Mouse (Mus musculus): ENCODE measurements at regions not wholly inside any gene's neighbourhood (a gene's known extent, or its start where the extent isn't known, plus 50 kb on each side); places are given as distances from the start of the nearest gene placed in this dataset.
A peak's percentile ranks its signal among the peaks of the same experiment; 100 is the strongest.
"Not testable (repeated sequence)": the region's sequence is repeated elsewhere in the genome, so short reads cannot be mapped to it uniquely, and the experiment has no call there.

DNA sequence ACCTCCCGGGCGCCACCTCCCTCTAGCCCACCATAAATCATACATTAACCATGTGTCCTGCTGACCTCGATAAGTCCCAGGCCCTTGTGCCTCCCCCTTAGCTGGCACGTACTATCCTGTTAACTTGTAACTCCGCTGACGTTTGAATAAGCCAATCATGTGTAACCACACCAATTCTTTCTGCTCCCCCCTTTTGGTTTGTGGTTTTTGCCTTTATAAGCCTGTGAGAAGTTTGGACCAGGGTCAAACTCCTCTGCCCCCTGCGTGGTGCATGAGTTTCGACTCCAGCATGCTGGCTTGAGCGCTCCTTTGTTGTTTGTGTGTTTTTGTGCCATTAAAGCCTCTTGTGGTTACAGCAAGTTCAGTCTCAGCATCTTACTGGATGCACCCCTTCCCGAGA, 138.4 kb upstream of the Samt2 start:
- not testable (repeated sequence) for H3K27ac ChIP-seq (ENCODE audit: poor library complexity, severe bottlenecking); H3K36me3 ChIP-seq; H3K4me3 ChIP-seq; H3K4me2 ChIP-seq; H3K9ac ChIP-seq; H3K4me1 ChIP-seq (replicated peaks); H3K27me3 ChIP-seq (replicated peaks); ATAC-seq (ENCODE audit: insufficient number of reproducible peaks, low FRiP score)
- peaks cover 10% of the 10 kb centered on the region for H3K9me3 ChIP-seq (replicated peaks)
- 78% methylated on average over 10 of the region's 10 CpGs for WGBS

DNA sequence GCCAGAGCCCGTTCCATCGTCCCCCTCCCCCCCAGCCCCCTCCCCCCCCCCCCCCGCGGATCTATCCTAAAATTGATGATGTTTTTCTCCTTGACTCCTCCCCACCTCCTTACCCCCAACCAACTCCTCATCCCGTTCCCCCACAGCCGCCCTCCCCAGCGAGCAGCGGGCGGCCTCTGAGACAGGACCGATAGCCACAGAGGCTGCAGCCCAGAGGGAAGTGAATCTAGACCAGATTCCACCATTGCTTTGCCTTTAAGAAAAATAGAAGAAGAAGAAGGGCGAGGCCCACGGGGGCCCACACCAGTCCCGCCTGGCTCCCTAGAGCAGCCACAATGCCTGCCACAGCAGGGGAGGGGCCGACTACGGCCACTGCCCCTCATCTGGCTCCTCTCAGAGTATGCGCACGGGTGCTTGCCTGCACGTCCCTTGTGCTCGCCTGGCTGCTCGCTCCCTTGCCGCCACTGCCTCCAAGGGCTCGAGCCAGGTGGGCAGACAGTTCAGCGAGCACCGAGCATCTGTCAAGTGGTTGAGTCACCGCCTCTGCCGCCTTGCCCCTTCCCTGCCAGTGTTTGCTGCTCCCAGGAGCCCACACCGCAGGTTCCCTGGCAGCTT, 134.6 kb upstream of the Samt2 start:
- Histone ChIP-seq H3K4me3 (peak overlapping the region; percentile 34), H3K9ac (peak overlapping the region; percentile 55; the same call in 1 of the 2 replicates), H3K4me2 (peak overlapping the region; percentile 61), H3K27ac (ENCODE audit: poor library complexity, severe bottlenecking) (no peak overlapping the region), H3K9me3 (replicated peaks) (peaks cover 18% of the 10 kb centered on the region), H3K36me3 (no peaks in the 10 kb centered on the region), H3K27me3 (replicated peaks) (no peaks in the 10 kb centered on the region), H3K4me1 (replicated peaks) (no peaks in the 10 kb centered on the region)
- ATAC-seq (ENCODE audit: insufficient number of reproducible peaks, low FRiP score): no peak; the same call in 1 of the 2 replicates
- 43% methylated on average over 18 of the region's 27 CpGs for WGBS

DNA sequence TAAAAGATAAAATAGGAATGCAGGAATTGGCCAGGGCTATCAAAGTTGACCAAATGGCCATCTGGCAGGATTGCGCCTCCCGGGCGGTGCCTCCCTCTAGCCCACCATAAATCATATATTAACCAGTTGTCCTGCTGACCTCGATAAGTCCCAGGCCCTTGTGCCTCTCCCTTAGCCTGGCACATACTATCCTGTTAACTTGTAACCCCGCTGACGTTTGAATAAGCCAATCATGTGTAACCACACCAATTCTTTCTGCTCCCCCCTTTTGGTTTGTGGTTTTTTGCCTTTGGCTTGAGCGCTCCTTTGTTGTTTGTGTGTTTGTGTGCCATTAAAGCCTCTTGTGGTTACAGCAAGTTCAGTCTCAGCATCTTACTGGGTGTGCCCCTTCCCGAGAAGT, 133.4 kb upstream of the Samt2 start:
- H3K9ac ChIP-seq; H3K27ac ChIP-seq (ENCODE audit: poor library complexity, severe bottlenecking); H3K4me2 ChIP-seq; H3K36me3 ChIP-seq; H3K4me3 ChIP-seq; H3K4me1 ChIP-seq (replicated peaks); ATAC-seq (ENCODE audit: insufficient number of reproducible peaks, low FRiP score); H3K27me3 ChIP-seq (replicated peaks): not testable (repeated sequence)
- H3K9me3 ChIP-seq (replicated peaks): peaks cover 18% of the 10 kb centered on the region
- WGBS: 88% methylated on average over 8 of the region's 8 CpGs

DNA sequence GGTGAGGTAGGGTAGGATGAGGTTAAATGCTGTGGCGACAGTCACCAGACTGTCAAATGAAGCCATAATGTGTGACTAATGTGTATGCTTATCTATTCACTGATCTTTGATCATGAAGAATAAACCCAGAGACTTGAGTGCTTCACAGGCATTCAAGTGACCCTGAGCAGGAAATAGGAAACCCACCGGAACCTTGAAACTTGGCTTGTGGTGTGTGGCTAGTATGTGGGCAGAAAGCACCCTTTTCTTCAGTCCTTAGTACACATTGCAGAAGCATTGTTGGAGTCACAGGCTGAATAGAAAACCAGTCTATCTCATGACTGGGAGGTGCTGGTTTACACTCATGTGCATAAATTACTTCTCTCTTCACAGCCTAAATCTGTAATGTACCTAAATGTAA, 91.4 kb upstream of the Samt2 start:
- H3K4me3 ChIP-seq, H3K4me2 ChIP-seq: not testable (repeated sequence)
- 70% methylated on average over 1 of the region's 2 CpGs for WGBS

More for the DNA sequence above, 91.4 kb upstream of the Samt2 start:
- not testable (repeated sequence) for ATAC-seq (ENCODE audit: insufficient number of reproducible peaks, low FRiP score); H3K9ac ChIP-seq; H3K4me1 ChIP-seq (replicated peaks); H3K27ac ChIP-seq (ENCODE audit: poor library complexity, severe bottlenecking); H3K36me3 ChIP-seq; H3K27me3 ChIP-seq (replicated peaks); H3K9me3 ChIP-seq (replicated peaks)

Data from heart, embryonic 12.5 days (tissue).